Mouse (Mus musculus) WW6 (cell line): ENCODE measurements around the gene Flvcr2.
A peak's percentile ranks its signal among the peaks of the same experiment; 100 is the strongest.

Experiments
- DNase-seq: peaks from one replicate; pipeline ENCODE4 v3.0.0-alpha.2; 2013; ENCODE audit warnings: low read depth, low spot score

Gene Flvcr2

DNA sequence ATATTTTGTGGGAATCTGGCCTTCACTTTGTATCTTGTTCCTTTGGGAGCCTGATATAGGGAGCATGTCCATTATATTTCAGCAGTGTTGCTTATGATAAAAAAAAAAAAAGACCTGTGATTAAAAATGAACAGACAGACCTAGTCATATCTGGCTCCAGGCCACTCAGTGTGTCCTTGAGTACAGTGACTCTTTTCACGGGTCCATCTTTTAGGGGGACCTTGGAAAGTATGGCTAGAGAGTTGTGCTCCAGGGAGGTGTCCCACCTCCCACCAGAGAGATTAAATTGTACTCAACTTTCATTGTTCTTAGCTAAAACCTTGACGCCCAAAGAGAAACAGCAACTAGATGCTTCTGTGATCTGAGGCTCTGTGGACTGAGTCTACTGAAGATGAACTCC lies 47.8 kb downstream of the Flvcr2 start:
- no peak for DNase-seq

DNA sequence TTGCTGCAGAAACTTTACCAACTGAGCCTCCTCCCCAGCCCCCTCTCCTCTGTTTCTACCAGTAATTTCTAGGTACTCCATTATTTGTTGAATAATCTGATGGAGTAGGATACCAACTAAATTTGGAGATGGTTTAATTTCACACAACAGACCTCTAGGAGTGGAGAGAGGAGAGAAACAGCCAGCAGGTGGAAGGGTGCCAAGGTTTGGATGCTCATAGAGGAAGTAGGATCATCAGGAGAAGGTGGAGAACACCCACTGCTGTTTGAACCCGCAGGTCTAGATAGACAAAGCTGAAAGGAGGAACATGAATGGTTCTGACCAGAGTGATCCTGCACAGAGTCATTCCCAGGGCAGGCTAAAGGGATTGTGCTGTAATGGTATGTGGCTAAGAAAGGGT lies 49.2 kb downstream of the Flvcr2 start:
- DNase-seq = no peak

- no peak for DNase-seq
Measured at GRCm38 (mm10) chr12:85800031-85800430, 53.7 kb downstream of the Flvcr2 start.

DNA sequence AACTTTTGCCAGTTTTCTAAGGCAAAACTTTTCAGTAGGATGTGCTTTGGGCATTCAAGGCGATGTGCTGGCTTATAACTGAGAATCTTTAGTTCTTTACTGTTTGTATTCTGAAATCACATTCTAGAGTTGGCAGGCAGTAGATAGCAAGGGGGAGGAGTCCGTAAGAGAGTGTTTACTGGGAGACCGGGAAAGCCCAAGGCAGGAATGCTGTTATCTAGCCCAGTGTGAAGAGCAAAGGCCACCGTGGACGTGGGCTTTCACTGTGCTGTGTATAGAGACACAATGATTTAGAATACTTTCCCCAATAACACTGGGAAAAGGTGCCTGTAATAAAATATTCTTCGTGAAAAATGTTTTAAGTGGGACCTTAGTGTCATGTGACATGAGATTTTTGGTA lies 63.4 kb downstream of the Flvcr2 start:
- DNase-seq = no peak

GRCm38 (mm10) chr12:85810959-85811358 lies 64.6 kb downstream of the Flvcr2 start:
- no peak for DNase-seq

GRCm38 (mm10) chr12:85811676-85812075 lies 65.3 kb downstream of the Flvcr2 start:
- DNase-seq = no peak

DNA sequence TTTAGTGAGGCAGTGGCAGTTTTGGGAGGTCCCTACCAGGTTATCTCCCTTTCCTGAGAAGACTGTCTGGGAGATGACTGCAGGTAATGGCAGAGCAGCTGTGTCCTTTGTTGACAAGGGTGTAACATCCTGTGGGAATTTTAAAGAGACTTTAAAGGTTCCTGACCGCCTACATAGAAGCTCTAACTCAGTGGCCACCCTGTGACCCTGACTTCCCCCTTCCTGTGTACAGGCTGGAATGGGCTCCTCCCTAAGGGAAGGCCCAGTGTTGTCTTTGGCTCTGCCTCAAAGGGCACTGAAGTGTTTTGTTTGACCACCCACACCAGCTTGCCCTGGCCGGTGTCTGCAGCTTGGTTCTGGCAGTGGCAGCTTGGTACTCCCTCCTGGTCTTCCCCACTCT lies 67.3 kb downstream of the Flvcr2 start:
- DNase-seq = no peak

GRCm38 (mm10) chr12:85822051-85822450 lies 75.7 kb downstream of the Flvcr2 start:
- DNase-seq = no peak

DNA sequence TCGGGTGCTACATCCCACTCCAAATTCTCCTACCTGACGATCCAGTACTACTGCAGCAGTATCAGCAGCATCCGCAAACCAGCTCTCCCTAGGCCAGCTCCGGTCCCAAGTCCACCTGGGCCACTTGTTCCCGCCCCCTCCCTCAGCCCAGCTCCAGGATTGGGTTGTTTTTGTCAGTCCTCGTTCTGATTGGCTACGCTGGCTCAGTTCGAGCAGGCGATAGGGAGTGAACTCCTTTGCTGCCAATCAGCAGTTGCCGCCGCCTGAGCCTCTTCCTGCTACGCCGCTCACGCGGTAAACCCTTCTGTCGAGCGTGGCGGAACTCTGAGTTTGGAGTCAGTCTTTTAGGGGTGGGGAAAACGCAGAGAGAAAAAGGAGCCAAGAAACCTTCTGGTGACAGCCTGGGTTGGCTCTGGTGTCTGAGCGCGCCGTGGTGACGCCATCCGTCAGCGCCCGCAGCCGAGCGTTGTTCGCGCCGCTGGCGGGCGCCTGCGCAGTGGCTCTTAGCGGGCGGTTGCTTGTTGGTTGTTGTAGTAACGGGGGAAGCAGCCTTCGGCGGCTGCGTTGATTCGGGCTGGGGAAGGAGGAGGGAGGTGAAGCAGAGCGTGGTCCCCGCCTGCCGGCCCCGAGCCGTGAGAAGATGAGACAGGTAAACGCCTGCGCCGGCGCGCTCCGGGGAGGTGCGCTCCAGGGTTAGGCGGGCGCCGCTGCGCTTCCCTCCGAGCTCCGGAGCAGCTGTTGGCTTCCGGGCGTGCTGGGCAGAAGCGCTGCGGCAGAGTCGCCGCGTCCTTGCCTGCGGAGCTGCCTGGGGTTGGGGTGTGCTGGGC lies 78.3 kb downstream of the Flvcr2 start, which contains the start of the genes Erg28 and Ttll5:
TSS of gene Erg28 (minus strand) at position 113 of the 827 bp plus-strand sequence.
TSS of gene Ttll5 (plus strand) at position 222 of the 827 bp plus-strand sequence.
- DNase-seq = peak; percentile 90

GRCm38 (mm10) chr12:85825361-85825760 lies 79.0 kb downstream of the Flvcr2 start:
- DNase-seq = no peak

DNA sequence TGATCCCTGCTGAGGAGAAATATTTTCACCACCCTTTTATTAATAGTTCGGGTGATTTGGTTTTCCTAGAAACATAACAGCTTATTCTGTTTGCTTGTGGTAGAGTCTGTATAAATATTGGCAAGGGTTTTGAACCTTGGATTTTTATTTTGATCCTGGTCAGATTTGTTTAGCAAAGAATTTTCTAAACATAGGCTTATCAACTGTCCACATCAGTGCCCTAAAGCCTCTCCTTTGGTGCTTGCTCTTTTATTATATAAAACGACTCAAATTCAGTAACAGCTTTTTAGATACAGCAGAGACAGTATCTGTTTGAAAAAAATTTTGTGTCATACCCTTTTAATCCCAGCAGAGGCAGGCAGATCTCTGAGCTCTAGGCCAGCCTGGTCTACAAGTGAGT lies 79.5 kb downstream of the Flvcr2 start:
- DNase-seq = no peak

DNA sequence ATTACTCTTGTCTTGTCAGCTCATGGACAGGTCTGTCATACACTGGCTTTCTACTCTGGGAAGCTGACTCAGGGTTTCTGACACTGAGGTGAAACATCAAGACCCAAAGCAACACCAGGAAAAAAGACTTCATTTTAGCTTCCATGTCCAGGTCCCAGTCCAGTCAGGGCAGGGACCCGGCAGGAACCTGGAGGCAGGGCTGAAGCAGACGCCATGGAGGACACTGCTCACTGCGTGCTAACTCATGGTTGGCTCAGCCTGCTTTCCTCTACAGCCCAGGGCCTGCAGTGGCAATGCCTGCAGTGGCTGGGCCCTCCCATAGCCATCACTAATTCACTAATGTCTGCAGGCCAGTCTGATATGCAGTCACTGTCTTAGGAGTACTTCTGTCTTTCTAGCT lies 82.5 kb downstream of the Flvcr2 start:
- no peak for DNase-seq

- no peak for DNase-seq
Measured at GRCm38 (mm10) chr12:85829866-85830265, 83.5 kb downstream of the Flvcr2 start.

- DNase-seq = no peak
Measured at GRCm38 (mm10) chr12:85830691-85831090, 84.4 kb downstream of the Flvcr2 start.

DNA sequence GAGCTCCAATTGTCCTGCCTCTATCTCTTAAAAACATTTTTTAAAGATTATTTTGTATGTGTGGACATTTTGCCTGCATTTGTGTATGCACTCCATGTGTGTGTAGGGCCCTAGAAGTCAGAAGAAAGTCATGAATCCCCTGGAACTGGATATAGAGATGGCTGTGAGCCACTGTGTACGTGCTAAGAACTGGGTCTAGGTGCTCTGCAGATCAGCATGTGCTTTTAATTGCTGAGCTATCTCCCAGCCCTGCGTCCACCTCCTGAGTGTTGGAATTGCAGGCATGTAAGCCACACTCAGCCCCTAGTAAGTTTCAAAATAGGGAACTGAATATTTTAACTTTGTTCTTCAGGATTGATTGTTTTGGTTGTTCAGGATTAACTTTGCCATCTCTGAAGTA lies 88.2 kb downstream of the Flvcr2 start:
- no peak for DNase-seq

DNA sequence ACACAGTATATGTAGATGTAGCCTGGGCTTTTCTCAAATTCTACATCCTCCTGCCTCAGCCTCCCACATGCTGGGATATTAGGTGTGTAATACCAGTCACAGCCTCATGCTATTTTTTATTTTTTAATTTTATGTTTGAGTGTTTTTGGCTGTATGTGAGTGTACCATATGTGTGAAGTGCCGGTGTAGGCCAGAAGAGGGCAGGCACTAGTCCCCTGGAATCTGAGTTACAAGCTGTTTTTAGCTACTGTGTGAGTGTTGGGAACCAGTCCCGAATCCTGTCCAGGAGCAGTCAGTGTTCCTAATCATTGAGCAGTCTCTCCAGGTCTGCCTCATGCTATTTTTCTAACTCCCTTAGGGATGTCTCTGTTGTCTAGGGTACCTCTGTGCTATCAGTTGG lies 91.4 kb downstream of the Flvcr2 start:
- DNase-seq = no peak

DNA sequence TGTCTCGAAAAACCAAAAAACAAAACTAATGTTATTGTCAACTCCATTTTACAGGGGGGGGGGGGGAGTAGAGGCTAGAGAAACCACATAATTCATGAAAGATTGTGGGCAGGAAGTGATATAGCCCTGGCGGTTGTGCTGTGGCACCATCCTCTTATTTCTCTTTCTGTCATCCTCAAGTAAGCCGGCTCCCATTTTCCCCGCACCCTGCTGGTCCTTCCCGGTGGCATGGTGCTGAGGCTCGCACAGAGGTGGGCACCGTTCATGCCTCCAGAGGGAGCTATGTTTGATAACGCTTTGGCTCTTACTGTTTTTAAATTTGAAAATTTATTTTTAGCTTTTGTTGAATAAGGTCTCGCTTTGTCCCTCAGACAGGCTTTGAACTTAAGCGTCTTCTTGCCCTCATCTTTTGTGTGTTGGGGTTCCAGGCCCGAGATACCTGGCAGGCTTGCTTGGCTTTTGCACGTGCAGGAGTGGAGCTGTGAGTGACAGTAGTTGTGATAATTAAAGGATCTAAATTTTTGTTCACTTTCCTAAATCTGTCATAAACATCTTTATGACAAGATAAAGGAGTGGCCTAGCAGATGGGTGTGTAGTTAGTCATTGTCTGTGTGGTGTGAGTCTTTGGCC lies 93.1 kb downstream of the Flvcr2 start:
- DNase-seq = no peak

GRCm38 (mm10) chr12:85848164-85848958 lies 102.0 kb downstream of the Flvcr2 start:
- no peak for DNase-seq

GRCm38 (mm10) chr12:85850661-85851060 lies 104.3 kb downstream of the Flvcr2 start:
- no peak for DNase-seq

- DNase-seq = no peak
Measured at GRCm38 (mm10) chr12:85853836-85854235, 107.5 kb downstream of the Flvcr2 start.

DNA sequence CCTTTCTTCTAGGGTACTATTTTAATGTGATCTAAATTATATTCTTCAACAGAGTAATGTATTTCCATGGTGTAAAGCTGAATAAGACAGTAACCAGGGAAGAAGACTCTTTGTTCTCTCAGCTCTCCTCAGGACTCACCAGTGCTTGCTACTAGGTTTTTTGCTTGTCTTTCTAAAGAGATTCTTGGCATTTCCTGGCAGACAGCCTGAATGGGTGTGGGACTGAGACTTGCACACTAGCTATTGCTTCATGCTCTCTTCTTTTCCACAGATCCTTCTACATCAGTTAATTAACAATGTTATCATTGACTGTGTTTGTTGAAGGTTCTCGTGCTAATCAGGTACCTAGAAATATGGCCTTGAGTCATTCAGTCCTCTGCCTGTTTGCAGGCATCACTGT lies 107.9 kb downstream of the Flvcr2 start:
- DNase-seq = no peak

- DNase-seq = no peak
Measured at GRCm38 (mm10) chr12:85857300-85857699, 111.0 kb downstream of the Flvcr2 start.
